Mouse (Mus musculus) ovary, adult 18-20 months (tissue): ENCODE data around the gene Rpusd1.
"Not testable (repeated sequence)": the region's sequence is repeated elsewhere in the genome, so short reads cannot be mapped to it uniquely, and the experiment has no call there.

ENCODE experiments used
- DNase-seq: peaks from one replicate; pipeline ENCODE4 v3.0.0; 2022; ENCODE audit warnings: low spot score, mixed read lengths

Rpusd1 gene

DNA sequence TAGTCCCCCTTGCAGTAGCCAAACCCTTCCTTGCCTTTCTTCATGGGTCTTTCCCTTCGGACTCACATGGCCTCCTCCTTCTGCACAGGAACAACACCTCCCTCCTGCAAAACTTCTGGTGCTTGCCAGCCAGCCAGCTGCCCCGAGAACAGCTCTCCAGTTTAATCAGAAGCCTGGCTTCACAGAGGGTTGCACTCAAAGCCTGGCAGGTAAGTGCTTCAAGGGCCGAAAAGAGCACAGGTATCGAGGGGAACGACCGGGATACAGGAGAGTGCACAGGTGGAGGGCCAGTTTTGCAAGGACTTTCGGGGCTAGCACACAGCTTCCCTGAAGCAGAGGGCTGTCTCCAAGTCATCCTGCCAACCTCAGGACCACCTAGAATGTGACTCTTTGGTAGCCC lies 11.4 kb downstream of the Rpusd1 start:
- DNase-seq, result no peak

DNA sequence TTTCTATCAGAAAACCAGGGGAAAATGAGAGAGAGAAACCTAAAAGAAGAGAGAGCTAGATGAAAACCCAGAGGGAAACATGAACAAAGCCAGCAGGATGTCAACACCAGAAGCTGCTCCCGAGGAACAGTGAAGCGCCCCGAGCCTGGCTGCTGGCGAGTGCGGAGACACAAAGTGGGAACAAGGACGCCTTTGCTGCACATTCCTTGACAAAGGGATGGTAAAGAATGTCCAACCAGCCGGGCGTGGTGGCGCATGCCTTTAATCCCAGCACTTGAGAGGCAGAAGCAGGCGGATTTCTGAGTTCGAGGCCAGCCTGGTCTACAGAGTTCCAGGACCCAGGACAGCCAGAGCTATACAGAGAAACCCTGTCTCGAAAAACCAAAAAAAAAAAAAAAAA lies 14.0 kb downstream of the Rpusd1 start:
- not testable (repeated sequence) for DNase-seq

DNA sequence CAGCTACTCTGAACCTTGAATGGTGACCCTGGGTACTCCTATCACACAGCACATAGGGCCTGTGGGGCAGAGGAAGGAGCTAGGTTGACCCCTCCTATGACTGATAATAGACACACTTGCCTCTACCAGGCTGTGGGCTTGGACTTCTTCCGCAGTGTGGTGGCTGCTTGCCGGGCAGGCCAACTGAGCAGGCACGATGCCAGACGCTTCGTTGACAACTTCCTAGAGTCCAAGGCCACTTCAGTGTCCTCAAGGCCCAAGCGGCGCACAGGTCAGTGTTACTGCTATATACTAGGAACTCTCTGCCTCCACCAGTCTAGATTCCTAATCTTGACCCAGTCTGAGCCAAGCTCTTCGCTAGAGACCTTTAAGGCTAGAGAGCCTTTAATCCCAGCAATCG lies 16.4 kb downstream of the Rpusd1 start:
- no peak for DNase-seq

DNA sequence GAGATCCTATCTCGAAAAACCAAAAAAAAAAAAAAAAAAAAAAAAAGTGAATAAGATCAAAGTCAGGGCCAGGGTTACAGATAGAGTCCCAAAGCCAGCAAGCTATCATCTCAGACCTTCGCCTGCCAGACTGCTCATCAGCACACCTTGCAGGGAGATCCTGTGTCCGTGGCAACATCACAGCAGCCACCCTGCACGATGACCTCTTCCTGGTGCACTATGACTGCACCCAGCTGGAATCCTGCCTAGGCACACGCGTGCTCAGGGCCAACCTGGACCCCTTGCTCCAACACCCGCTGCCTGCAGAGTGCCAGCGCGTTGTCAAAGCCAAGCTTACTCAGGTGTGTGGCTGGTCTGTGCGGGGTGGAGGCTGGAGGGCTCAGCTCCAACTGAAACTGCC lies 16.8 kb downstream of the Rpusd1 start:
- no peak for DNase-seq

DNA sequence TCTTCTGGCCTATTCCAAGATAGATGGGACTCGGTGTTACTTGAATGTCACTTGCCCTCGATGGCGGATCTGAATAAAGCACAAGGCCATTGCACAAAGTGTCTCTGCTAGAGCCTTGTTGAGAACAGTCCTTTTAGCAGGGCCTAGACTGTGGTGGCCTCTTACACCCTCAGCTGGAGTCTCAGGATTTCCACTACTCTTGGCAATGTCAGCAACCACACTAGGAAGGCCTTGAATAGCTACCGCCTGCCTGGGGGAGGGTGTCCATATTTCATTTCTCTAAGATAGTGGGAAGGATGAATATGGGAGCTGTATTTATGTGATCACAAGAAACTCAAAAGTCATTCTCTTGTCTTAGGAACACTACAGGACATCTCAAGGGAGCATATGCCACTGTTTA lies 20.8 kb downstream of the Rpusd1 start:
- no peak for DNase-seq

DNA sequence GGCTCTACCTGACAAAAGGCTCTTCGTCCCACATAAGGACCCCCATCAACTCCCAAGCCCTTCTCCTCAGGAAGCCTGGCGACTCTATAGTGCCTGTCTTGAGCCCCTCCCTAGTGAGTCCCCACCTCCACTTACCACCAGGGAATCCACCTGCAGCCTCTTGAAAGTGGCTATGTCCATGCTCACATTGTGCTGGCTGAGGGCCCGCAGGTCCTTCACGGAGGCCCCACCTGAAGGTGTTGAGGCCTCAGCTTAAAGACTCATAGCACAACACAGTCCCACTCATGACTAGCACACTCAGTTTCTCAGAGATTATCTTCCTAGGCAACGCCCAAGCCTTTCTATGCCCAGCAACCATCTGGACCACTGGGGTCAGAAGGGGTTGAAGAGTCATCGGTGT lies 21.8 kb downstream of the Rpusd1 start:
- DNase-seq, result no peak

DNA sequence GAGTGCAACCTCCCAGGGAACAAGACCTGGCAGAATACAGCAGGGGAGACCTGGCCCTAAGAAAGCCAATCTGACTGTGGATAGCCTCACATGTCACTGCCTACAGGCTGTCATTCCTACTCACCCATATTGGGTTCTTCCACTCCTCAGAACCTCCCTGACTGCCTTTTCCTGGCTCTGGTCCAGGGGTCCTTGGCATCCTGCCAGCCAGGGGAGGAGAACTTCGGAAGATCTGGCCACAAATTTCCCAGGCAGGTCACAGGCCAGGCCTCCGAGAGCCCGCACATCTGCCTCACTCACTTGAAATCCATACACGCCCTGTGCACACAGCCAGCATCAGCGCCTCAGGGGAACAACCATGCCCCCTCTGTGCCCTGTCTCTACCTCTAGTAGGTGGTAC lies 24.0 kb downstream of the Rpusd1 start:
- DNase-seq, result no peak

DNA sequence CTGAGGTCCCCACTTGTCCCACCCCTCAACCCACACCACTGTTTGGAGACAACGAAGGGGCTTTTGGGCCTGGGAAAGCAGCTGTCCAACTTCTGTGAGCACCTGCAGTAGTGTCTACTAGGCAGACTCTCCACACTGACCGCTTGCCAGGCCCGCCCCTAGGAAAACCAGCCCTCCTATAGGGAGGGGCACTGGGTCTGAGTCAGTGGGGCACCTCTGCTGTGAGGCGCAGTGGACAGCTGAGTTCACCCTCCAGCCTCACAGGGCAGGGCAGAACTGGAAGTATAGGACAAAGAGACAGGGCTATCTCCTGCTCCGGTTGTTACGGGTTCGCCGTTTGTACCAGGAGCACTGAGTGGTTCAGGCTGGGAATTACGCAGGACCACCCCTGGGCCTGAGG lies 26.8 kb downstream of the Rpusd1 start, which contains the start of gene Msln:
Msln (minus strand) TSS at position 138 of the 400 bp plus-strand sequence.
- no peak for DNase-seq

DNA sequence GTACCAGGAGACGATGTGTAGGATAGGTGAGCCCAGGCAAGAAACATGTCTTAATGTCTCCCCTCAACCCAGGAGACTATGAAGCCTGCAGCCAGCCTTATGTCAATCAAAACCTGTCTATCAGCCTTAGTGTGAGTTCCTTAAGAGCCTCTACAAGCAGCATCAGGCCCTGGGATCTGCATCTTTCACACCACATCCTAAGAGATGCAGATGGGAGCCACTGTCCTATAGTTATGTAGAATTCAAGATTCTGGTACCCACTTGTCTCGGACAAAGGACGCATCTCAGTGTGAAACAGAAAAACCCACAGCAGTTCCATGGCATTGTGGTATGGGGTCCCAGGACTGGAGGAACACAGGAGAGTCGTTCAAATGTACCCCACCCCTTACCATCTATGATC lies 27.6 kb downstream of the Rpusd1 start:
- no peak for DNase-seq

DNA sequence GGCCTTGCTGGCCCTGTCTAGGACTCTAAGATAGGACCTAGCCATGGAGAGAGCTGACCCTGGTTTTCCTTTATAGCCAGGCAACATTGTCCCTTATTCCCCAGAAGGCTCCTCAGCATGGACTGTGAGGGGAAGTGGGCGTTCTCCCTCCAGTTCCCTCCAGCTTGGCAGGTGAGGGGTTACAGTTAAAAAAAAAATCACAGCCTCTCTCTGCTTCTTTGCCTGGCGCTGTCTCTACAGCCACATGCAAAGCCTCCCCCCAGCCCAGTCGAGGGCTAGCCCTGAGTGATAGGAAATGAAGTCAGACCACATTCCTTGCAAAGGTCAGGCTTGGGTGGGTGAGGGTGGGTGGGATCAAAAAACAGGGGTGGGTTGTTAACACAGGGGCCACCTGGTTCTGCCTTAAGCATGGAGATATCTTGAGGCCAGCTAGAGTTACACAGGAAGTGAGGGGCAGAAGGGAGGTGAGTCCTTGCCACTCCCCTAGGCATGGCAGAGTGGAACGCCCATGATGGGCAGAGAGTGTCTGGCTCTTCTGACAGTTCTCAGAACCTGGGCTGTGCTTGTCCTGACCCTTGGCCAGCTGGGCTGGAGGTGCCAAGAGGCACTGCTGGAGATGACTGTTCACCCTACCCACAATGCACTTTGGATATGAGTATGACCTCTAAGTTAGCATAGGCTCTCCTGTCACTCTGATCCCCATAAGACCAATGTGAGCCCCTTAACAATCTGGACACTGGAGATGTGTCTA lies 28.3 kb downstream of the Rpusd1 start:
- DNase-seq, result no peak

DNA sequence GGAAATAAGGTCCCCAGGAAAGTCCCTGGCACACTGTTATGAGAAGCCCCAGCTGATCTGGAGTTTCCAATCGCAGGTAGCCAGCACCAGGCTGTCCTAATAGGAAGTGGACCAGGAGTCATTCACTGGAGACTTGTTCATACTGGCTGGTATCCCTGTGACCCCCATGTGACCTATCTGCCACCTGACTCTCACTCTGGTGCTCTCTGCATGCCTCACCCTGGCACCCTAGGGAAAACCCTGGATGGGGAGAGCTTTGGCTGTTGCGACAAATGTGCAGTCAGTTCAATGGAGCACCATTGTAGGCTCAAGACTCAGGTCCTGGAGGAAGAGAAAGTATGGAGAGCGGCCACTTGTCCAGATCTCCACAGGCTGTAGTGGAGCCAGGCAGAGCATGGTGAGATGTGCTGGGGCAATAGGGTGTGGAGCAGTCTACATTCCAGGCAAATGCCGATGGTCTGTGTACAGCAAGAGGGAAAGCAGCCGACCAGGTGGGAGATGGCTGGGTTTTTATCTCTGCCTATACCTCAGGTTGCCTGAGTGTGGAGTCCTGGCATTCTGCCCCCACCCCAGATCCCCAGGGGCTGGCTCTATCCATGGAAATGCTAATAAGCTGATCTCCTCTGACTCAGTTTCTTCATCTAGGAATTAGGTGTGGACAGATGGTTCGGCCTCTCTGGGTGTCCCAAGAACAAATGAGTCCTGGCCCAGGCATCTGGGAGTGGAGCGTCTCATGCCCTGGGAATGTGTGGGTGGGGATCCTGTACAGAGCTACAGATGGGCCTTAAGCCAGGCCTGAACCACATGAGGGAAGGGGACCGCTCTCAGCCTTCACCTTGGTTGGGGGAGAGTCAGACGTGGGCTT lies 29.1 kb downstream of the Rpusd1 start:
- no peak for DNase-seq

DNA sequence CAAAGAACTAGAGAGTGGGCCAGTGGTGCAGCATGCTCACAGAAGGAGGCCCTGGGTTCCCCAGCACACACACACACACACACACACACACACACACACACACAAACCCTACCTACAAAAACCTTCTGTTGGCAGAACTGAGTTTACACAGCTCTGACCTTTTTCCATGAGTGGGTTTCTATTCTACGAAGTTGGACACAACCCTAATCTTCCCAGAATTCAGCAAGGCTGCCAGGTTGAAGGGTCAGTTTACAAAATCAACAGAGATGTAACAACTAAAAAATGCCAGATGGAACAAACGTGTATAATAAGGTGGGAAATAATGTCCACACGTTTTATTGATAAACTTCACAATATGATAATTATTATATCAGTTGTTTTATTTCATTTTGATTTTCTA lies 30.2 kb downstream of the Rpusd1 start:
- no peak for DNase-seq

DNA sequence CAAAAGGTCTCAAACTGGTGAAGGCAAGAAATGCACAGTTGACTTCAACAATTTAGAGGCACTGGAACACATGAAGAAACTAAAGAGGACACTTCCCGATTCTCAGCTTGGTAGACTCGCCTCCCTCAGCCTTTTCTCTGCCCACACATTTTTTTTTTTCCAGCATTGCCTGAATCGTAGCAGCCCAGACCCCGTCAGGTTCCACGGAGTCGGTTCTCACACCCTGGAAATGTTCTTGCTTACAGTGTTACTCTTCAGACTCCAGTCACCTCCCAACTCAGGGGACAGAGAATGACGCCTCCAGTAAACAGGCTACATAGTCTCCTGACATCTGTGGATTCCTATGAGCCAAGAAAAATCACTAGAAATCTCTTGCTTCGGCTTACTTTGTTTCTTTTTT lies 32.7 kb downstream of the Rpusd1 start:
- no peak for DNase-seq

DNA sequence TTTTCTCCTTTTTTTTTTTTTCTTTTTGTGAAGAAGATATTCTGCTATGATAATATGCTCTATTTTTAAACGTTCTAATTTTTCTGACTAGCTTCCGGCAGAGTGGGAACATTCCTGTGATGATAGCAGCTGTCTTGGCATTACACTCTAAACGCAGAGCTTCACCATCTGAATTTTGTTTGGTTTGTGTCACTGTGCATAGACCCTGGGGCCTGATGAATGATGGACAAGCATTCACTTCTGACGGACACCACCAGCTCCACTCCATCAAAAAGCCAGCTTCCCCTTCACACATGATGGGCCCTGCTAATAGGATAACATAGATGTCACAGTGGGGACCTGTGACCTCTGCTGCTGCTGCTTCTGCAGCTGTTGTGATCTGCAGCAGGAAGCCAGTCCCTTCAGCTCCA lies 34.1 kb downstream of the Rpusd1 start:
- DNase-seq, result no peak

DNA sequence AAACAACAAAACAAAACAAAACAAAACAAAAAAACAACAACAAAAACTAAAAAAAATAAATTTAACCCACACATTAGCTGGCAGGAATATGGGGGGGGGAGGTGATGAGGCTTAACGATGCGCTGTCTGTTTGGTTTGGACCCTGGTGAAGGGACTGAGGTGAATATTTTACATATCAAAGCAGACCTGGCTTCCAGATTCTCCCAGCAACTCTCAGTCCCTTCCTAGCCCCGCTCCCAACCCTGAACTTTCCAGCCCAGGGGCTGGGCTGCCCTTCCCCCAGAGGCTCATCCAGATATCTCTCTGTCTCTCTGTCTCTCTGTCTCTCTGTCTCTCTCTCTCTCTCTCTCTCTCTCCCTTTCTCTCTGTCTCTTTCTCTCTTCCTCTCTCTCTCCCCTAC lies 35.1 kb downstream of the Rpusd1 start:
- no peak for DNase-seq

DNA sequence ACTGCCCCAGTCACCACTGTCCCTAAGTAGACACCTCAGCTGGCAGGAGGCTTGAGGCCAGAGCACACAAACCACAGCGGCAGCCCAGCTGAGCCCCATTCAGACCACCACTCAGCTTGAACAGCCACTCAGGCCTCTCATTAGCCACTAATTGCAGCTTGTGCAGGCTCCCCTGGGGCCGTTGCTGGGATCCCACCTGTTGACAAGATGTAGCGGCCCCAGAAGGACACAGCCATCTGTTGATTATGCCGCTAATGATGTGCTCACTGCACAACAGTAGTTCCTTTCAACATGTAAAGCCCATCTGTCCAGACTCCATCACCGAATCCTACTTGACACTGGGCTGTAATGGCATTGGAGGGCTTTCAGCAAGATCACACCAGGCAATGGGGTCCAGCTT lies 38.4 kb downstream of the Rpusd1 start:
- no peak for DNase-seq

DNA sequence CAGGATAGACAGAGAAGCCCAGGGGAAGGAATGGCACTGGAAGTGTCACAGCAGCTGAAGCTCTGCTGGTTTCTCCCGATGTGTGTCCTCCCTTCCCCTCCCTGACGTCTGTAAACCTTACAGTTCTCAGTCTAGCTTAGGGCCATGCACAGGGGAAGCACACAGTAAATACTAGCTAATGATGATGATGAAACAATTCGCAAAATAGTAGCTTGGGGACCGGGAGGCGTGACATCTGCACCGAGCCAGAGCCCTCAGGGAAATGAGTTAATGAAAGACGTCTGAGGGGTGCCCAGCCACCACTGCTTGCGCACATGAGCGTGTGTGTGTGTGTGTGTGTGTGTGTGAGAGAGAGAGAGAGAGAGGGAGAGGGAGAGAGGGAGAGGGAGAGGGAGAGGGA lies 41.9 kb downstream of the Rpusd1 start:
- no peak for DNase-seq

DNA sequence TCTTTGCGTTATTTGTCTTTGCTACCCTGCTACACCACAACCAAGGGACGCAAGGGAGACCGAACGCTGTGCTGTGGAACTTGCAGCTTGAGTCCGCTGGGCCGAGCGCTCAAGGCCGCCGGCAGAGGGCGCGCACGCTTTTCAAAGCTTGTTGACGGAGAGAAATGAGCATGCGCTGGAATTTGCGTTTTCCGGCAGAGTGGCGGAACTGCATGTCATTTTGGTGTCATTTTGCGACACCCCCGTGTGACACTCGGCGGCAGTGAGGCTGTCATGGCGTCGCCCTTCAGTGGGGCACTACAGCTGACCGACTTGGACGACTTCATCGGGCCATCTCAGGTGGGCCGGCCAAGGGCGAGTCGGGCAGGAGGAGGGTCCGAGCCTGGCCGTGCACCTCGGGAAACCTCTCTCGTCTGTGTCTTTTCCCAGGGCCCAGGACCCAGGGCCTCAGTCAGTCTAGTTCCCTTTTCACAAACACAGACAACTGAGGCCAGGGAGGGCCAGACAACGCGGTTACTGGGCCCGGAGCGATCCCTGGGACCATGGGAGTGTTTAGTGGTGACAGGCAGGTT lies 46.2 kb downstream of the Rpusd1 start, which contains the start of gene Narfl:
Narfl (plus strand) TSS at position 228 of the 572 bp plus-strand sequence.
- peak; percentile 92 for DNase-seq

DNA sequence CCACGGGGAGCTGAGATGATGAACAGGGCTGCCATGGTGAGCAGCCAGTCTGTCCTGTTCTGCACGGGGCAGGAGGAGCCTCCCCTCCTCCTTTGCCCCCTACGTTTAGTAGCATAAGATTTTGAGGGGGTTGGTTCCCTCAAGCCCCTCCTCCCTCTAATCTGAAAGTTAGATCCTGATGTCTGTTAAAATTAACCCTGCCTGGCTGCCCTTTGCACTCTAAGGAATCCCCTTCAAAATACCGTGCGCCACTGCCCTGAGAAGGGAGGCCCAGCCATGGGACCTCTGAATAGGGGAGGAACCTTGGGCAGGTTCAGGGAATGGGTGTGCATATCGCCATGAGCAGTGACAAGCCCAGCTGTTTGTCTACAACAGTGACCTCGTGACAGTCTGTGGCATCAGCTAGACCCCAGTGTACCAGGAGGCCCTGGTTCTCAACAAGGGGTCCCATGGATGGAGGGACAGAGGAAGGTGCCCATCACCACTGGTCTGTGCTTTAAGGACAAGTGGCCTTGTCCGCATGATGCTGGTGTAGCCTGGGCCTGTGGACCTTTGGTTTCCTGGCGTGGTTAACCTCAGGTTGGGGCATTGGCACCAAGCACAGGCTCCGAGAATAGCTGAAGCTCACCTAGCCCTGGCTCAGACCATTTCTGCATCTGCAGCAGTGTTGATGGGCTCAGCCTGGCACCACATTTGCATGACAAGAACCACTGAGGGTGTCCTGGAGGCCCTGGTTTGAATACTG lies 48.0 kb downstream of the Rpusd1 start:
- no peak for DNase-seq

DNA sequence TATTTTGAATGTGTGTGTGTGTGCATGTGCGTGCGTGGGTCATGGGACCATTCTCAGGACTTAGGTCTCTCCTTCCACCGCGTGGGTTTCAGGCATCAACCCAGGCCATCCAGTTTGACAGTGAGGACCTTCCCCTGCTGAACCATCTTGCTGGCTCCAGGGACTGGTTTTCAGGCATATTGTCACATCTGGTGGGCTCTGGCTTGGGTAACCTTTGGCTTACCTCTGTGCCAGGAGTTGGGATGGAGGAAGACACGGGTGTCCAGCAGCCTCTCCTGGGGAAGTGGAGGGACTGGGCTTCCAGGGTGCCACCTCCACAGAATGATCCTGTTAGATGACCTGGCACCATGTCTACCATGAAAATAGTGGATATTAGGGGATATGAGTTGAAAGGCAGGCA lies 50.5 kb downstream of the Rpusd1 start:
- DNase-seq, result no peak
